Mouse (Mus musculus) Patski (cell line): ENCODE results near the gene Mgat4b. TPM values are rescaled to one million over a fixed set of nuclear protein-coding genes. Genes with fewer than 3 reads are reported as not detected.

Experiments
- ATAC-seq: fragments of 100-300 bp; one replicate; pipeline ENCODE4 v1.8.0; 2021
- CTCF ChIA-PET: fragments of 350-600 bp; sonication (Branson Sonifier 250); formaldehyde crosslinking; loops from one replicate; lab custom pipeline; 2022; ENCODE audit warnings: inconsistent platforms; lab: Charles Lee
- POLR2A ChIA-PET: fragments of 350-600 bp; sonication (Branson Sonifier 250); formaldehyde crosslinking; loops from one replicate; lab custom pipeline; 2022; ENCODE audit warnings: antibody characterized with exemption, inconsistent platforms; lab: Charles Lee
- DNase-seq: peaks from one replicate; pipeline ENCODE4 v3.0.0-alpha.2; 2011; ENCODE audit warnings: low read depth, low spot score
- H3K27me3 ChIP-seq: fragments of 371-371 bp; one replicate; pipeline ENCODE4 v1.5.1; 2021
- CTCF ChIP-seq: fragments of 100-300 bp; IDR thresholded peaks from one replicate; pipeline ENCODE4 v1.5.1; 2021
- in situ Hi-C: fragments of 300-500 bp; cut with MboI; formaldehyde crosslinking; loops from 3 replicates; pipeline ENCODE4 v1.11.1; 2018; ENCODE audit warnings: low pct_unique_long_range_greater_than_20kb, mixed read lengths
- polyA plus RNA-seq: library from polyadenylated mRNA; unstranded; gene quantifications from one replicate; pipeline ENCODE4 v1.2.3, GENCODE M21; 2021

The Mgat4b gene
- polyA plus RNA-seq, 1 experiment from 2014 or later = 200 TPM

DNA sequence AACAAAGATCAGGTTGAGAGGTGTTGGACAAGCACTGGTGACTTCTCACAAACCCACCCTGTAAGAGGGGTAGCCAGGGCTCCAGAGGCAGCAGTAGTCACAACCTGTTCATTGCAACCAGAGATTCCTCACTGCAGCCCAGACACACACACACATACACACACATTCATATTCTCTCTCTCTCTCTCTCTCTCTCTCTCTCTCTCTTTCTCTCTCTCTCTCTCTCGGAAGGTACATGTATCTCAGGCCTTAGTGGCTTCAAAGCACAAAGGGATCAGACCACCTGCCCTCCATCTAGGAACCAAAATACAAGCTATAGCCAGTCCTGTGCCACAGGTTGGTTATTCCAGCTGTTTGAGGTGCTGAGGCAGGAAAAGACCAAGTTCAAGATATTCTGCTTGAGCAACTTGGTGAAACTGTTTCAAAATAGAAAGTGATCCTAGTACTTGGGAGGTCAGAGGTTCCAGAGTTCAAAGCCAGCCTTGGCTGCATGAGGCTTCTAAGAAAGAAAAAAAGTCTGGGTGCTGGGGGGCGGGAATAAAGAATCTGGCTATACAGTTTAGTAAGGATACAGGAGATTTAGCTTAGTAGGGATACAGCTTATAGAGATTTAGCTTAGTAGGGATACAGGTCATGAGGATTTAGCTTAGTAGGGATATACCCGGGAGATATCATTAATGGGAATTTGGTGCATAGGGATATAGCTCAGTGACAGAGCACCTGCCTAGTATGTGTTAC lies 801 bp downstream of the Mgat4b start:
- ChIA-PET POLR2A (interaction anchor here (0.5 to 4.8 kb wide), 8 partner anchors 12 to 212 kb away, joined by 3 to 60 read pairs (median 4); partner anchors contain the start of gene Maml1), CTCF (interaction anchor here (1.1 to 3.8 kb wide), 6 partner anchors 12 to 50 kb away, joined by 3 to 12 read pairs (median 4); no protein-coding TSS in a partner anchor)

DNA sequence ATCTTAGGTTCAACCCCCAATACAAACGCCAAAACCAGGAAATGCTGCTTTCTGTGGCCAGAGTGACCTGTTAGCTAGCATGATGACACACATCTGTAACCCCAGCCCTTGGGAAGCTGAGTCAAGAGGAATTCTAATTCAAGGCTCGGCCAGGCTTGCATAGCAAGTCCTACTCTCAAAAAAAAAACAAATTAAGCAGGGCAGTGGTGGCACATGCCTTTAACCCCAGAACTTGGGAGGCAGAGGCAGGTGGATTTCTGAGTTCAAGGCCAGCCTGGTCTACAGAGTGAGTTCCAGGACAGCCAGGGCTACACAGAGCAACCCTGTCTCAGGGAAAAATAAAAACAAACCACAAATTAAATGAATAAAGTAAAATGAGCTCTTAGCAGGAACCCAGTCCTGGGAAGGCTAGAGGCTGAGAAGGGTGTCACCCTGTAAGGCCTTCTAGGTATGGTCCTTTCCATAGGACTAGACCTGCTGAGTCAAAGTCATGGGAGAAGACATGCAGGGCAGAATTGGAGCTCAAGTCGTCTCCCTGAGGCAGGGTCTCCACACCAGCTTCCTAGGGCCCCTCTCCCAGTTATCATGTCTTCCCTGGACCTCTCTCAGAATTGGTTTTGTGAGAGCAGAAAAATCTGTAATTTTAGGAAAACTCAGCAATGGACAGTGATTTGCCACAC lies 1.5 kb downstream of the Mgat4b start:
- no peak for TF ChIP-seq CTCF
- no peaks in the 10 kb centered on the region for H3K27me3 ChIP-seq
- POLR2A ChIA-PET = interaction anchor here (1.0 to 4.8 kb wide), 6 partner anchors 10 to 81 kb away, joined by 3 to 60 read pairs (median 3); partner anchors contain the start of gene Maml1
- in situ Hi-C loops = no loop called here
- DNase-seq (no peak), ATAC-seq (no peak)
- CTCF ChIA-PET = interaction anchor here (0.8 to 3.8 kb wide), 7 partner anchors 9 to 51 kb away, joined by 3 to 12 read pairs (median 3); no protein-coding TSS in a partner anchor

More for the DNA sequence above, 801 bp downstream of the Mgat4b start:
- in situ Hi-C loops = no loop called here
- no peak for TF ChIP-seq CTCF
- H3K27me3 ChIP-seq = no peaks in the 10 kb centered on the region
- ATAC-seq (no peak), DNase-seq (no peak)

- ATAC-seq (peak; percentile 65), DNase-seq (peak; percentile 96)
- in situ Hi-C loops = no loop called here
- H3K27me3 ChIP-seq = no peaks in the 10 kb centered on the region
- ChIA-PET CTCF (interaction anchor here (0.8 to 3.8 kb wide), 9 partner anchors 8 to 51 kb away, joined by 3 to 12 read pairs (median 3); no protein-coding TSS in a partner anchor), POLR2A (interaction anchor here (1.0 to 4.8 kb wide), 6 partner anchors 11 to 80 kb away, joined by 3 to 60 read pairs (median 3); partner anchors contain the start of gene Maml1)
- TF ChIP-seq CTCF = no peak
Observed at GRCm38 (mm10) chr11:50212848-50213758, 2.4 kb downstream of the Mgat4b start.

- ATAC-seq = no peak
- DNase-seq = no peak
- ChIA-PET POLR2A (interaction anchor here (1.2 kb wide), 1 partner anchor 12 kb away, joined by 3 read pairs; no protein-coding TSS in a partner anchor), CTCF (interaction anchor here (1.4 to 3.8 kb wide), 2 partner anchors 12 to 53 kb away, joined by 3 to 12 read pairs; no protein-coding TSS in a partner anchor)
- no peak for TF ChIP-seq CTCF
- in situ Hi-C loops = no loop called here
- no peaks in the 10 kb centered on the region for H3K27me3 ChIP-seq
Observed at GRCm38 (mm10) chr11:50214631-50215030, 3.9 kb downstream of the Mgat4b start.

- no peak for DNase-seq
- TF ChIP-seq CTCF = no peak
Observed at GRCm38 (mm10) chr11:50215633-50216032, 4.9 kb downstream of the Mgat4b start.

GRCm38 (mm10) chr11:50216724-50217366 lies 6.2 kb downstream of the Mgat4b start:
- in situ Hi-C loops = no loop called here
- ChIA-PET CTCF (interaction anchor here (1.1 to 1.5 kb wide), 2 partner anchors 8 to 55 kb away, joined by 3 to 4 read pairs; no protein-coding TSS in a partner anchor), POLR2A (interaction anchor here (0.6 to 0.9 kb wide), 2 partner anchors 9 to 18 kb away, joined by 3 to 4 read pairs; no protein-coding TSS in a partner anchor)
- DNase-seq (no peak), ATAC-seq (no peak)
- no peaks in the 10 kb centered on the region for H3K27me3 ChIP-seq
- no peak for TF ChIP-seq CTCF

More at GRCm38 (mm10) chr11:50215633-50216032, 4.9 kb downstream of the Mgat4b start:
- no peaks in the 10 kb centered on the region for H3K27me3 ChIP-seq
- ATAC-seq = no peak
- ChIA-PET POLR2A (interaction anchor here (1.2 kb wide), 1 partner anchor 11 kb away, joined by 3 read pairs; no protein-coding TSS in a partner anchor), CTCF (interaction anchor here (1.5 kb wide), 1 partner anchor 9 kb away, joined by 3 read pairs; no protein-coding TSS in a partner anchor)
- in situ Hi-C loops = no loop called here

GRCm38 (mm10) chr11:50217811-50218210 lies 7.1 kb downstream of the Mgat4b start:
- TF ChIP-seq CTCF = no peak
- no peaks in the 10 kb centered on the region for H3K27me3 ChIP-seq
- DNase-seq = no peak
- ChIA-PET CTCF (no interaction called here), POLR2A (no interaction called here)
- in situ Hi-C loops = no loop called here
- ATAC-seq = no peak

GRCm38 (mm10) chr11:50219833-50220232 lies 9.1 kb downstream of the Mgat4b start:
- TF ChIP-seq CTCF = no peak
- in situ Hi-C loops = no loop called here
- H3K27me3 ChIP-seq = no peaks in the 10 kb centered on the region
- no peak for DNase-seq
- CTCF ChIA-PET = no interaction called here
- POLR2A ChIA-PET = interaction anchor here (8.0 kb wide), 1 partner anchor 8 kb away, joined by 60 read pairs; the partner anchor contains the start of genes Mgat4b and Sqstm1
- ATAC-seq = no peak
